Mouse (Mus musculus): Measurements from ENCODE around the gene Retreg2.

GRCm38 (mm10) chr1:75141486-75142190 is 940 bp upstream of the Retreg2 start:
- TF ChIP-seq ZNF384 (IDR thresholded peaks at IDR 0.05; ENCODE audit: low read depth, low read length) (no peak), MAFK (IDR thresholded peaks at IDR 0.05; ENCODE audit: insufficient read depth, low read depth, low read length) (no peak), ZC3H11A (IDR thresholded peaks at IDR 0.05; ENCODE audit: borderline replicate concordance, low read depth, low read length) (no peak)
